Mouse (Mus musculus) thymus, postnatal 14 days (tissue): Measurements from ENCODE around the gene Slc41a2.
"Not testable (repeated sequence)": the region's sequence is repeated elsewhere in the genome, so short reads cannot be mapped to it uniquely, and the experiment has no call there.

Experiments
- DNase-seq: peaks from one replicate; pipeline ENCODE4 v3.0.0; 2021

Gene Slc41a2

DNA sequence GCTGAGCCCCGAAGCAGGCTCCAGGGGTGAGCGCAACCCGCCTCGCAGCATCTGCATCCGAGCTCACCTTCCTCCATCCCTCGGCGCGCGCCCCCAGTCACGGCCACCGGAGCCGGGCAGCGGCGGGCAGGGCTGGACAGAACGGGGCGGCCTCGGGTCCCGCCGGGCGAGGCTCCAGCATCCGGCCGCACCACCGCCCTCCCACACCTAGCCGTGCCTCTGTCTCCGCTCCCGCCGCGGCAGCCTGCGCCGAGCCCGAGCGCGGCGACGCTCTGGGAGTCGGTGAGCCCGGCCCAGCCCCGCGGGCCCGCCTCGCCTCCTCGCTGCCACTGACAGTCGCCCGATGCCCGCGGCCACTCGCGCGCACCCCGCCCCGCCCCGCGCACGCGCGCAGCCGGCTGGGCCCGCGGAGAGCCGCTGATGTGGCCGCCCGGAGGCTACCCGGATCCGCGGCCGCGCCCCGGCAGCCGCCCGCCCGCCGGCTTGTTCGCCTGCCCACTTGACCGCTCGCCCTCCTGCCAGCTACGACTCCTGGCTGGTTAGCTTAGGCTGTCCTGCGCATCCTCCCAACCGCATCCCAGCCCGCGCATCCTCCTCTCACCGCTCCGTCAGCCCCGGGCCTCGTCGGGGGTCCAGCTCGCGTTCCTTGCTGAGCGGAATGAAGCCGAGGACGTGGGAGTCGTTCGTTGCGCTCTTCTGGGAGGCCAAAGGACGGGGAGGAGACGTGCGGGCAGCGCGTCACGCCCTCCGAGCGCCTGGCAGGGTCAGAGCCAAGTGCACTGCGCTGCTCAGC, at the start of gene Slc41a2:
TSS of gene Slc41a2 (minus strand) at position 724 of the 793 bp plus-strand sequence.
- DNase-seq, result peak; percentile 42

- DNase-seq, result no peak
Observed at GRCm38 (mm10) chr10:83385330-83385910, 47.7 kb upstream of the Slc41a2 start.

DNA sequence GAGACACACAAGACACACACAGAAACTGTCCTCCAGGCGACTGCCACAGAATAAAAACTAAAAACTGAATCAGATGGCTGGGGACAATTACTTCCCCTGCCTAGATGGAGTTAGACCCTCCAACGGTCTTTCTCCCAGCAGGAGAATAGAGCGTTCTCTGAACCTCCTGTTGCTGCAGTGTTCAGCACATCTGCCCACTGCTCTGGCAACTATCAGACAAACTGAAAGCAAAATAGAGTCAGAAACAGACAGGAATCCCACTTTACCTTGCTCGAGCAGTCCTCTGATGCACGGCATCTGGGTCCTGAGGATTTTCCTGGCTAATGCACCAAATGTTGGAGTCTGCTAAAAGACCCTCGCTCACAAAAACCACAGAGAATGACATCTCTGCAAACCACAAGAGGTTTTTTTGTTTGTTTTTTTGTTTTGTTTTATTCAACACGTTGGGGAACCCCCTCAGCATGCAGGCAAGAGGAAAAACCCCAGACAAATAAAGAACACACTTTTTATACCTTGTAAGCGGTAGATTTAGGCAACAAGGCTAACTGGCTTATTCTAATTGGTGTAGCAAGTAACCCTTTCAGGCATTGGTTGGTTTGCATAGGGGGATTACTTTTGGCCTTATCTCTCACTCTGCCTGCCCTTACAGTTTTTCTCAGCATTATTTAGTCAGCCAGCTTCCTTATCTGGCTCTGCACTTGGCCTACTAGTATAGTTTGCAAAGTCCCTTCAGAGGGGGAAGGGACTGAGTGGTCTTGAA, 47.0 kb upstream of the Slc41a2 start:
- no peak for DNase-seq

GRCm38 (mm10) chr10:83383863-83384262, 46.2 kb upstream of the Slc41a2 start:
- DNase-seq, result no peak

- no peak for DNase-seq
Observed at GRCm38 (mm10) chr10:83382988-83383387, 45.3 kb upstream of the Slc41a2 start.

DNA sequence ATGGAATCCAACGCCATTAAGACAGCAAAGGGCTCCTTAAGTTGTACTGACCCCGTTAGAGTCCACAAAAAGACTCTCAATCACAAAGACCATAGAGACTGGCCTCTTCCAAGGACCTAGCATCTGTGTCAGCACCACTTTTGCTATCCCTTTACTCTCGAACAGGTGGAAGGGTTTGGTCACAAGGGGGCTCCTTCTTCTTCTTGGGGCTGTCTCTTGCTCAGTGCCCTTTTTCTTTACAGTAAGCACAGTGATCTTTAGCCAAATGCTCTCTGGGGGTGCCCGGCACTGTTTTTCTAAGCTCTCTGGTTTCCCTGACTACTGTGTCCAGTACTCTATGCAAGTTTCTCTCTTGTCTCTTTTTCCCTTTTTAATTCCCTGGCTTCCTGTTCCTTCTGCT, 44.8 kb upstream of the Slc41a2 start:
- DNase-seq, result no peak

DNA sequence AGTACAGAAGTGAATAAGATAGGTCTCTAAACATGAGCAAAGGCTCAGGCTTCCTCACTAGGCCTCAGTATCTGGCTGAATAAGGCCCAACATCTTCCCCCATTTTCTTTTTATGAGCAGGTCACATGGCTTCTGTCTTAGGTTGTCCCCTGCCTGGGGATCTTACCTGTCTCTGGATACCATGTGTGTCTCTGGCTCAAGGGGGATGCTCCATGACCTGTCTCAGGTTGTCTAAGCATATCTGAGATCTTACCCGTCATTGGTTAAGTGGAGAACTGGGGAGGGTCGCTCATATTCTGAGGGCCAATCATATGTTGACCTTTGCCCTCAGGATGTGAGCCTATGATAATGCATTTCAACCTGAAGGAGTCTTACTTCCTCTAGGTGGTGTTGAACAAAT, 42.8 kb upstream of the Slc41a2 start:
- DNase-seq, result no peak

- no peak for DNase-seq
Observed at GRCm38 (mm10) chr10:83378083-83378833, 40.6 kb upstream of the Slc41a2 start.

- no peak for DNase-seq
Observed at GRCm38 (mm10) chr10:83376911-83377682, 39.4 kb upstream of the Slc41a2 start.

DNA sequence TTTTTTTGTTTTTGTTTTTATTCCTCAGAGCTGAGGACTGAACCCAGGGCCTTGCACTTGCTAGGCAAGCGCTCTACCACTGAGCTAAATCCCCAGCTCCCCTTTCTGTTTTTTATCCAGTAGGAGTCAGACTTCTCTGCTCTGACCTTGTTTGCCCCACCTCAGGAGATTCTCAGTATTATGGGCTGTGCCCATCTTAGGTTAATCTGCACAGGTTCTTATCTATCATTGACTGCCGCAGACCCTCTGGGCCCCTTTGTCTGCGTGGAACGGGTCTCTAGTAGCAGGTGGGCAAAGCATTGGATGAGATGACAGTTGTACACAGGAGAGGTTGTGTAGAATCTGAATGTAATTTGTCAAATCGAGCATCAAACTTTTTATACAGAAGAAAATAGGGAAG, 37.8 kb upstream of the Slc41a2 start:
- DNase-seq, result not testable (repeated sequence)

GRCm38 (mm10) chr10:83374045-83374656, 36.5 kb upstream of the Slc41a2 start:
- DNase-seq, result no peak

GRCm38 (mm10) chr10:83368918-83369317, 31.2 kb upstream of the Slc41a2 start:
- no peak for DNase-seq

DNA sequence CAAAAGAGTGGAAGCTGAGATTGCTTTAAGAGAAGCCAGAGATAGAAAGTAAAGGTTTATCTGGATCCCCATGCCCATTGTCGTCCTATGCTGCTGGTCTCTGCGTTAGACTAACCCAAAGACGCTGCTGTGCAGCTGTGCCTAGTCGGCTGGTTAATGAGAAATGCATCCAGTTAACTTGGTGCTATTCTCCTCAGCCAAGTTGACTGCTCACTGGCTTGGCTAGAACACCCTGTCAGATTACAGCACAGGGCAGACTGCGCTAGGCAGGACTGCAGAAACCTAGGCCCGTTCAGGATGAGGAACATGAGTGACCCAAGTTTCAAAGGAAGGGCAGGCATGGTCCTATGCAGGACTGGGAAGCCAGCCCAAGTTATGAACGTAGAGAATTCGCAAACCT, 25.8 kb upstream of the Slc41a2 start:
- DNase-seq, result no peak

- peak; percentile 35 for DNase-seq
Observed at GRCm38 (mm10) chr10:83361643-83362382, 24.1 kb upstream of the Slc41a2 start.

GRCm38 (mm10) chr10:83360356-83360755, 22.7 kb upstream of the Slc41a2 start:
- no peak for DNase-seq

DNA sequence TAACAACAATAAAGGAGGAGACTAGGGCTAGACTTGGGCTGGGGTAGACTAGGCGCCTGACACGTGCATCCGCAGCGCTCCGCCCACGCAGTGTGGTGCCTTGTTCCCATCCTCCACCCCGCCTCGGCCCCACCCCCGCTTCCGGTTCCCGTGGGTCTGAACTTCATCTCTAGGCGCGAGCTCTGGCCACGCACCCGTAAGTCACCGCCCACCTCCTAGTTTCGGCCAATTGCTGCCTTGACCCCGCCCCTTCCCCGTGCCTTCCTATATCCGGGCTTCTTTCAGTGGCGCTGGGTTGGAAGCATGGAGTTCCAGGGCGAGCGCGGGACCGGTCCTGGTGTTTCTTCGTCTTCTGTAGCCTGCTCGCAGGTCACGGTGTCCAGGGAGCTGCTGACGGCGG, 22.3 kb upstream of the Slc41a2 start, which contains the start of gene D10Wsu102e:
TSS of gene D10Wsu102e (plus strand) at position 266 of the 400 bp plus-strand sequence.
- DNase-seq, result peak; percentile 98

- no peak for DNase-seq
Observed at GRCm38 (mm10) chr10:83359451-83359850, 21.8 kb upstream of the Slc41a2 start.

- DNase-seq, result no peak
Observed at GRCm38 (mm10) chr10:83356416-83356815, 18.7 kb upstream of the Slc41a2 start.

DNA sequence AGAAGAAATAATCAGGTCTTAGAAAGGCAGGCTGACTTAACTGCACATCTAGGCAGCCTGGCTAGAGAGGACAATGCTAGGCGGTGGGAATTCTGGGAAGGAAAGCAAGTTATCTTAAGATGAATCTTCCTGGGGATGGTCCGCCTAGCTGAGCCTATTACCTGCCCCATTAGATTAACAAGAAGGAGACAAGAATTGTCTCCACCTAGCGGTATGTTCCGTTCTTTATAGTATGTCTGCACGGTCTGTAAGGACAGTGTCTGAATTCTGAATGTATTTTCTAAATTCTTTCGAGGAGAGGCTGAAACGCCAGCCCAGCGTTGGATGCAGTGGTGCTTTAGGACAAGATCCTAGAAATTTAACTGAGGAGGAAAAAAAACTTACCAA, 16.6 kb upstream of the Slc41a2 start:
- DNase-seq, result peak; percentile 21

DNA sequence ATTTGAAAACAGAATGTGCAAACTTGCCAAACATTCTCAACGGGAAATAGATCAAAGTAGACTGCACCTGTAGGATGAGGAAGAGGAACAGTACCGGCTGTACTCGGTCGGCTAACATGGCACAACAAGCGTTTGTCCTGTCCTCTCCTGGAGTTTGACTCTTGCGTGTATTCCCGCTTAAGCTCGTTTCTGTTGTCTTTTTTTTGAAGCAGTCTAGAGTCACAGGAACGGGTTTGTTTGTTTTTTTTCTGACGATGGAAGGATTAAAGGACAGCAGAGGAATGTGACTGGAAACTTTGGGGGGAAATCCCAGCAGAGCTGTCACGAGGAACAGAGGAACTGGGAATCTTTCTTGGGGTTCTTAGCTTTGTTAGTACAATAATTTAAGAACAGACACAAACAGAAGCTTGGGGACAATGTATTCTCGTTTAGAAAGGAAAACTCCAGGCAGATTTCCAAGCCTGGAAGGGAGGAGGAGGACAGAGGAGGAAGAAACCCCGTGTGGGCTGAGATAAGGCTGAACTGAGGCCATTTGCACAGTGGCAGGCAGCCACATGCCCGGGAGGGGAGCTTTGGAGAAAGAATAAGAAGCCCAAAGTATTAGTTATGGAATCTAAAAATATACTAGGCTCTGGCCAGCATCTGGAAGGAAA, 16.1 kb upstream of the Slc41a2 start:
- no peak for DNase-seq
